Mouse (Mus musculus): ENCODE data around the gene Mfap2. TPM values are rescaled to one million over a fixed set of nuclear protein-coding genes. Genes with fewer than 3 reads are reported as not detected.

Mfap2 gene
- 248 and 255 TPM in 2 replicates for polyA plus RNA-seq (2015; fragmentation: Nextera tagmentation; extraction: Ambion mirVana)

DNA sequence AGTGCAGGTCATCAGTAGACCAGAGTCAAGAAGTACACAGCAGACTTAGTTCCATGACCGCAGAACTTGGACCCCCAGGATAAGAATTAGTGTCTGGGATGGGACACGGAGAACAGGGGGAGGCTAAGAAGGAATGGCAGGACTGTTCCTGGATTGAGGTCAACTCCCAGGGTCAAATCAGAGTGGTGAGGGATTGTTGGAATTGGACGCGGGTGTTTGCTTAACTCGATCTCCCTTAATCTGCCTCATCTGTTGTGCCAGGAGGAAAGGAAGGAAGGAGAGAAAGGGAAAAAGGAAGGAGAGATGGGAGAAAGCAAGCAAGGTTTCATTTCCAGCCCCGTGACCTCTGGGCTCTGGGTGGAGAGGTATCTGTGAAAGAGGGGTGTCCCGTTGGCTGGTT is at the start of gene Mfap2:
Gene Mfap2, plus strand, starts transcription at position 301 of the 400 bp plus-strand sequence.
- Histone ChIP-seq H3K4me3 (peak within 1 kb of the TSS; percentile 74), H3K27ac (replicated peaks) (peak within 1 kb of the TSS; percentile 85), H3K27me3 (no peaks in the 10 kb centered on the region), H3K9me3 (no peaks in the 10 kb centered on the region), H3K36me3 (peaks cover 62% of the 10 kb centered on the region), H3K4me2 (peak within 1 kb of the TSS; percentile 85), H3K4me1 (replicated peaks) (peaks cover 41% of the 10 kb centered on the region), H3K9ac (peak within 1 kb of the TSS; percentile 90)
- ATAC-seq (ENCODE audit: low read depth), result no peak
- 26% methylated on average over 7 of the region's 7 CpGs for WGBS

DNA sequence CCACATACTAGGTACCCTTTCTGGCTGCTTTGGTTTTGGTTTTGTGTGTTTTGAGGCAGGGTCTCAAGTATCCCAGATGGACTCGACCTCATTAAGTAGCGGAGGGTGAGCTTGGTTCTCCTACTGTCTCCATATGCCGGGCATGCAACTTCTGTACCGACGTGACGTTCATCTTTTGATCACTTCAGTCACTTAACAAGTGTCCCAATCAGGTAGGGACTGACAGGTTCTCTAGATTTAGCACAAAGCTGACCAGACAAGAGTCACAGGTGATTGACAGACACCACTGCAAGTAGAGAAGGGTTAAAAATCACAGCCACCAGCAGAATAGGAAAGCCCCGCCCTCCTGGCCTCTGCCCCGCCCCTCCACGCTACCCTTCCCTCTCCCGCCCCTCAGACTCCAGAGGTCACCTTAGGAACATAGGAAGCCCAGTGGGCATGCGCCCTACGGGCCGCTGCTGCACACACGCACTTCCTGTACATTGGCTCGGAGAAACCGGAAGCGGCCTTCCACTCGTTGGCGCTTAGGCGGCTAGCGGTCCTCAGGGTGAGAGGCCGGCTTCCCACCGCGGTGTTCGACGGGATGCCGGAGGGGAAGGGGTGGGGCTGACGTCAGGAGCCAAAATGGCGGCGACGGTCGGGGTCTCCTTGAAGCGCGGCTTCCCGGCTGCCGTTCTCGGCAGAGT is 49.3 kb upstream of the Mfap2 start, which contains the start of gene Sdhb:
Gene Sdhb, plus strand, starts transcription at position 423 of the 686 bp plus-strand sequence.
- Histone ChIP-seq H3K9me3 (no peaks in the 10 kb centered on the region), H3K4me2 (peak within 1 kb of the TSS; percentile 66), H3K9ac (peak within 1 kb of the TSS; percentile 89), H3K36me3 (0 out of 2 replicates have a peak, but pooled peaks cover under 1% of the 10 kb centered on the region), H3K27me3 (peaks cover 5% of the 10 kb centered on the region), H3K4me1 (replicated peaks) (peaks cover 52% of the 10 kb centered on the region), H3K4me3 (peak within 1 kb of the TSS; percentile 94), H3K27ac (replicated peaks) (peak within 1 kb of the TSS; percentile 93)
- WGBS, result 3% methylated on average over 37 of the region's 37 CpGs
- ATAC-seq (ENCODE audit: low read depth), result peak; percentile 94

DNA sequence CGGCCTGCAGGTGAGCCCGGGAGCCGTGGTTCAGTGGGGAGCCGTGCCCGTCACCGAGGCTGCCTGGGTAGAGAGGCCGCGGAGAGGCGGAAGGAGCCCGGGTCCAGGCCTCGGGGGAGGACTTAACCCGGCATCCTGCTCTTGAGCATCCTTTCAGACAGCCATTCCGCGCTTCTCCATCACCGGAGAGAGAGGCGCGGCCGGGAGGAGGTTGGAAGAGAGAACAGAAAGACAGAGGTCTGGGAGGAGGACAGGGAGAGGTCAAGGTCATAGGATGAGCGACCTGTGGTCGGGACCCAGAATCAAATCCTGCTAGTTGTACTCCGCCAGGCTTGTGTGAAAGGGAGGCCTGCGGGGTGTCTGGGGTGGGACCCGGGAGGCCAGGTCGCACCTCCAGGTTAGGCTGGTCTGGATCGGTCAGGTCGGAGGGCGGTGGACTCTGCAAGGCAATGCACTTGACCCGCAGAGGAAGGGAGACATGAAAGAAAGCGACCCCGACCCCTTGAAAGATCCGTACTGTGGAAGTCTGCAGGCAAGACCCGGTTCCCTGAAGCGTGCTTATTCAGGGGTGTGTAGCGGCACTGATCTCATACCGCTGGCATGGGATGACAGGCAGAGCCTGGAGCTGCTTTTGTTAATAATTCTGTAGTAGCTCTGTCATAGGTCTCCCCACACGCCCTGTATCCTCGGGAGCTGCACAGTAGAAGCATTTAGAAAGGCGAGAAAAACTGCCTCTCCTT is 48.6 kb upstream of the Mfap2 start:
- H3K9ac ChIP-seq, result peak overlapping the region; percentile 89
- peak; percentile 38 for ATAC-seq (ENCODE audit: low read depth)
- H3K9me3 ChIP-seq, result no peaks in the 10 kb centered on the region
- H3K4me2 ChIP-seq, result peak overlapping the region; percentile 66
- peaks cover 51% of the 10 kb centered on the region for H3K4me1 ChIP-seq (replicated peaks)
- H3K27ac ChIP-seq (replicated peaks), result peak overlapping the region; percentile 93
- H3K4me3 ChIP-seq, result peak overlapping the region; percentile 94
- H3K36me3 ChIP-seq, result peaks cover 8% of the 10 kb centered on the region
- WGBS, result 1% methylated on average over 36 of the region's 38 CpGs
- H3K27me3 ChIP-seq, result peaks cover 4% of the 10 kb centered on the region

DNA sequence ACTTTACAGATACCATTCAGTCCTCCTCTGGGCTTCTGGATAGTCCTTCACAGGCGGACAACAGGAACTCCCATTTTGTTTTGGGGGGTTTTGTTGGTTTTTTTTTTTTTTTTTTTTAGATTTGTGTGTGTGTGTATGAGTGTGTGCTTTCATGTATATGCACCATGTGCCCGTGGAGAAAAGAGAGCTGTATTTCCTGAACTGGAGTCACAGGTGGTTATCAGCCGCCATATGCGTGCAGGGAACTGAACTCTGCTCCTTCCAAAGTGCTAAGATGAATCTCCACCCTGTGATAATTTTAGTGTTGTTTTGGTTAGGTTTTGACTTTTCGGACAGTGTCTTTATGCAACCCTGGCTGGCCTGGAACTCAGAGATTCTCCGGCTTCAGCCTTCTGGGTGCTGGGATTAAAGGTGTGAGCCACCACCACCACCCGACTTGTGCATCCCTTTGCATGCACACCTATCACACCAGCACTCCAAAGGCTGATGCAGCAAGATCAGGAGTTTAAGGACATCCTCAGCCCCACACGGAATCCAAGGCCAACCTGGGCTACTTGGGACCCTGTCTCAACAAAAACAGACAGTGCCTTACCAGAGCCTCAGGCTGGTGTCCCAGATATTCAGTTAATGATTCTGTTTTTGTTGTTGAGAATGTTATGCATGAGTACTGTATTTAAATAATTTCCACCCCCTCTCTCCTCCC is 47.9 kb upstream of the Mfap2 start:
- peaks cover 44% of the 10 kb centered on the region for H3K4me1 ChIP-seq (replicated peaks)
- H3K27ac ChIP-seq (replicated peaks), result no peak overlapping the region
- no peaks in the 10 kb centered on the region for H3K27me3 ChIP-seq
- H3K4me2 ChIP-seq, result peak overlapping the region; percentile 66
- peak overlapping the region; percentile 89 for H3K9ac ChIP-seq
- H3K4me3 ChIP-seq, result peak overlapping the region; percentile 94
- H3K36me3 ChIP-seq, result peaks cover 15% of the 10 kb centered on the region
- 78% methylated on average over 8 of the region's 8 CpGs for WGBS
- no peaks in the 10 kb centered on the region for H3K9me3 ChIP-seq
- no peak for ATAC-seq (ENCODE audit: low read depth)

DNA sequence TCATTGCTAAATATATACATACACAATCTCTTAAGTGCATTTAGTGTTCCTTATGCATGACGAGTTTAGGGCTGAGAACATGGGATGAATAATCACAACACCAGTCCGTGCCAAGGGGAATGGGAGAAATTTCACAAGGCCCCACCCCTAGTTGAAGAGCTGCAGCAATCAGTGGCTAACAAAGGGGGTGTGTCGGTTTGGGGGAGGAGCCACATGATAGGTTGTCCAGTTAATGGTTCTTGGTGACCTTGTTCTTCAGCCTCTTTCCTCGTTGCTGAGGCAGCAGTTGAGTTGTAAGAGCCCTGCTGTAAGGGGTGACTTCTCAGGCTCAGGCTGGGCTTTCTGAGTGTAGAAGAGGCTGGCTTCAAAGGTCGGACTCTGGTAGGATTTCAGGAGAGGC is 47.3 kb upstream of the Mfap2 start:
- 40% methylated on average over 5 of the region's 5 CpGs for WGBS
- no peak for ATAC-seq (ENCODE audit: low read depth)
- Histone ChIP-seq H3K9ac (peak overlapping the region; percentile 17; the same call in 1 of the 2 replicates), H3K36me3 (peaks cover 21% of the 10 kb centered on the region), H3K27ac (replicated peaks) (no peak overlapping the region), H3K4me3 (peak overlapping the region; percentile 94; the same call in 1 of the 2 replicates), H3K27me3 (no peaks in the 10 kb centered on the region), H3K9me3 (no peaks in the 10 kb centered on the region), H3K4me1 (replicated peaks) (peaks cover 39% of the 10 kb centered on the region), H3K4me2 (peak overlapping the region; percentile 66)

DNA sequence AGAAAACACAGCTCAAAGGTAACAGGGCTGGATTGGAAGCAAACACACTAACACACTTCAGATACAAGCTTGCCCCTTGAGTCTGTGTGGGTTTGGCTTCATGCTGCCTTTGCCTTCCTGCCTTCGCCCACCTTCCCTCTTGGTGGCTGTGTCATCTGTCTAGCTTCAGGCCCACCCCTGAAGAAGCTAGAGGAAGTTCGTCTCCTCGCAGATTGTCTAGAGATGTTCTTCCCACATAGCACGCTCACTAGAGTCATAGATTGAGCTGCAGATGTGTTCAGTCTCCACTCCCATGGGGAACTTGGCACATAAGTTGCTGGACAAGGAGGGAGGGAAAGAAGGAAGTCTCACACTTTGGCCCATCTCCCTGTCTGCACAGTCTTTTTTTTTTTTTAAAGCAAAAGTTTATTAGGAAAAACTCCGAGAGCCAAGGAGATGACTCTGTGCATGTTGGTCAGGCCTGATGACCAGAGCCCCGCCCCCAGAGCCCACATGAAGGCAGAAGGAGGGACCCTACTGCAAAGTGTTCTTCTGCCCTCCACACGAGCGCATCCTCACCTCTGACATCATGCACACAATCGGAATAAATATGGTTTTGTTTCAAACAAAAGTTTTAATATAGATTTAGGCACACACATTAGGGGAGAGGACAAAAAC is 46.1 kb upstream of the Mfap2 start:
- Histone ChIP-seq H3K4me3 (no peak overlapping the region), H3K4me2 (no peak overlapping the region), H3K27ac (replicated peaks) (0 out of 2 replicates have a peak overlapping the region, but pooled peaks have one; percentile 9), H3K4me1 (replicated peaks) (peaks cover 39% of the 10 kb centered on the region), H3K27me3 (no peaks in the 10 kb centered on the region), H3K9me3 (no peaks in the 10 kb centered on the region), H3K36me3 (peaks cover 30% of the 10 kb centered on the region), H3K9ac (no peak overlapping the region)
- WGBS, result 83% methylated on average over 9 of the region's 9 CpGs
- ATAC-seq (ENCODE audit: low read depth), result no peak

DNA sequence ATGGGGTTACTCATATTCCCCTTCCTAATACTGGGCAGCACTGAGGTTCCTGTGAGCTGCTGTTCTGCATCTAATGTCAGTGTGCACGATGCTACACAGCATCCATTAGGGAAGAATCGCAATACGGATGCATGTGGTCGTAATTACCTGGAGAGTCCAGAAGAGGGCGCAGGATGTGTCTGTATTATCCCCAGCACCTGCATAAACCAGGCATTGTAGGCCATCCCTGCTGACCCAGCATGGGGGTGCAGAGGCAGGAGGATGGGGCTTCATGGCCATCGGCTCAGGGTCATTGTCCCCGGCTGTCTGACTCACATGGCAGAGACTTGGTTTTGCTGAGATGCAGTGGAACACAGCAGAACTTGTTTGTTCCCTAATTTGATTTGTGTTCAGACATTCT is 45.6 kb upstream of the Mfap2 start:
- H3K27ac ChIP-seq (replicated peaks), result peak overlapping the region; percentile 9; the same call in 1 of the 2 replicates
- H3K4me1 ChIP-seq (replicated peaks), result peaks cover 39% of the 10 kb centered on the region
- H3K27me3 ChIP-seq, result no peaks in the 10 kb centered on the region
- H3K36me3 ChIP-seq, result peaks cover 36% of the 10 kb centered on the region
- H3K4me2 ChIP-seq, result no peak overlapping the region
- ATAC-seq (ENCODE audit: low read depth), result 0 out of 2 replicates have a peak, but pooled peaks have one; percentile 1
- no peaks in the 10 kb centered on the region for H3K9me3 ChIP-seq
- no peak overlapping the region for H3K4me3 ChIP-seq
- no peak overlapping the region for H3K9ac ChIP-seq
- whole genome bisulfite sequencing, result 10% methylated on average over 7 of the region's 7 CpGs

DNA sequence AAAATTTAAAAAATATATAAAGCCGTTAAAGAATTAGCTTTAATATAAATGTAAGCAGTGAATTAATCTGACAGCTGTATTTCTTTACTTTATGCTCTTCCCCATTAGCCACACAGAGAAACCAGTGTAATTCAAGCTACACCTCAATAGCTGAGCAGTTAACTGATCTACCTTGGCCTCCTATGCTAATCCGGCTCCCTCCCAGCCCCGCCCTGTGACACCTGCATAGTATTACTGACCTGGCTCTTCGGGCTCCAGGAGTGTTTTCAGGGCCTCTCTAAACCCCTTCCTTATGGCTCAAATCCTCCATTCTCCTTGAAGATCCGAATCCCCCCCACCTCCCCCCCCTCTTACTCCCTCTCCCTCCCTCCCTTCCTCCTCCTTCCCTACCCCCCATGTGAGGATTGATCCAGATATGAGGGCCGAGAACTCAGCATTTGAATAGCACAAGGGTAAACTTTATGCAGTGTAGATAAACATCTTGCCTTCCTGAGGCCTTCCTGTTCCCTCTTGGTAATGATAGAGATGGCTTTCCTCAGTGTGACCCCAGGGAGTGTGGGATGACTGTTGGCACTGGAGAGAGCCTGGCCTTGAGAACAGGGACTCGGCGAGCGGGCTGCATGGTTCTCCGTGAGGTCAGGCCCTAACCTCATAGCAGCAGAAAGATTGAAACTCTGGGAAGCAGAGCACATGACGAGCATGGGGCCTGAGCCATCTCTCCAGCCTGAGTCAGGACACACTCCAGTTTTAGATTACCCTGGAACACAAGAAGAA is 42.6 kb upstream of the Mfap2 start:
- H3K9ac ChIP-seq, result no peak overlapping the region
- no peaks in the 10 kb centered on the region for H3K27me3 ChIP-seq
- ATAC-seq (ENCODE audit: low read depth), result no peak
- peaks cover 23% of the 10 kb centered on the region for H3K4me1 ChIP-seq (replicated peaks)
- H3K36me3 ChIP-seq, result peaks cover 65% of the 10 kb centered on the region
- WGBS, result 88% methylated on average over 11 of the region's 11 CpGs
- H3K9me3 ChIP-seq, result no peaks in the 10 kb centered on the region
- no peak overlapping the region for H3K4me3 ChIP-seq
- no peak overlapping the region for H3K27ac ChIP-seq (replicated peaks)
- no peak overlapping the region for H3K4me2 ChIP-seq

DNA sequence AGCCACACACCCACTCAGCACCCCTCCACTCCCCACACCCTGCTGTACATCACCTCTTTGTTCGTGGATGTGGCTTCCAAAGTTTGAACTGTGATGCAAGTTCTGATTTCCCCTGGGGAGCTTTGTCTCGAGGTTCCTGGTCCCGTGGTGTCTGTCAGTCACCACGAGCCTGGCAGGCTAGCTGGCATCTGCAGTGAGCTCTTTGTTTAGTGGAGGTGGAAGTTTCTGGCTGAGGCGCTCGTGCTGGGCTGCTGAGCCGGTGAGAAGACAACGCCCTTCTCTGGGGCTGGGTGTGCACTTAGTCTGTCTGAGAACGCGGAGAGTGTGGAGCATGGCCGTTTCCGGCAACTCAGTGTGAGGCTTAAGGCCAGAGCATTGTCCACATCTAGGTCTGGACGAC is 38.5 kb upstream of the Mfap2 start:
- no peaks in the 10 kb centered on the region for H3K9me3 ChIP-seq
- H3K27me3 ChIP-seq, result no peaks in the 10 kb centered on the region
- H3K9ac ChIP-seq, result no peak overlapping the region
- ATAC-seq (ENCODE audit: low read depth), result no peak
- H3K4me3 ChIP-seq, result no peak overlapping the region
- H3K36me3 ChIP-seq, result peaks cover 98% of the 10 kb centered on the region
- H3K27ac ChIP-seq (replicated peaks), result no peak overlapping the region
- no peaks in the 10 kb centered on the region for H3K4me1 ChIP-seq (replicated peaks)
- 89% methylated on average over 13 of the region's 13 CpGs for WGBS
- no peak overlapping the region for H3K4me2 ChIP-seq

DNA sequence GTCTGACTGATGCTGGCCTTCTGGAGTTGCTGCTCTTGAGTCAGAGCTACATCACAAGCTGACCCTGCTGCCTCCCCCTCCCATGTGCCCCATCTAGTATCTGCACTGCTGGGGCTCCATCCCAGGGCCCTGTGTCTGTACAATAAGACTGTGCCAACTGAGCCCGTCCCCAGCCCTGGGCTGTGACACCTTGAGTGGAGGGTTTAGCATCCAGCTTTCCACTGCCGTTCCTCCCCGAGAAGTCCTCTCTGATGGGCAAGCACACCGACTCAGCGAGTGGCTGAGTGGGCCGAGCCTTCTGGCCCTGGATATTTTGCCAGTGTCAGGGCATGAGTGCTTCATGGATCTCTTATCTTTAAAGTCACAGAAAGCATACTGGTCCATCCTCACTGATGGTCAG is 35.8 kb upstream of the Mfap2 start:
- Histone ChIP-seq H3K9ac (no peak overlapping the region), H3K36me3 (peaks cover 100% of the 10 kb centered on the region), H3K4me1 (replicated peaks) (no peaks in the 10 kb centered on the region), H3K27me3 (no peaks in the 10 kb centered on the region), H3K27ac (replicated peaks) (no peak overlapping the region), H3K4me2 (no peak overlapping the region), H3K9me3 (no peaks in the 10 kb centered on the region), H3K4me3 (no peak overlapping the region)
- ATAC-seq (ENCODE audit: low read depth), result no peak
- WGBS, result 95% methylated on average over 6 of the region's 6 CpGs

DNA sequence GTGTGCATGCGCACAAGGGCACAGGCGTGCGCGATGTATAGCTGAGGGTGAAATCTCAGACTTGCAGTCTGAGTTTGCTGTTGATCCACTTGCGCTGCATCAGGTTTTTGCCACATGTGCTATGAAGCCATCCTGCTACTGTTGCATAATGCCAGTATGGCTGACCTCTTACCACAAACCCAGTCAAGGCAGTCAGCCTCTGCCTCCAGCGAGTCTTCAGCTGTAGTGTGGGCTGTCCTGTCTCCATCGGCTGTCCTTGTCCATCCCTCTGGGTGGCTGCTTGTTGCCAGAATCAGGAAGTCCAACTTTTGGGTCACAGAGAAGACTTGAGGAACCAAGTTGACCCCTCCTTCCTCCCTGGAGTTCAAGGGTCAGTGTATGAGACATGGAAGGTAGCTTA is 34.9 kb upstream of the Mfap2 start:
- H3K9ac ChIP-seq, result no peak overlapping the region
- WGBS, result 96% methylated on average over 7 of the region's 7 CpGs
- no peak overlapping the region for H3K27ac ChIP-seq (replicated peaks)
- H3K36me3 ChIP-seq, result peaks cover 100% of the 10 kb centered on the region
- ATAC-seq (ENCODE audit: low read depth), result no peak
- H3K4me3 ChIP-seq, result no peak overlapping the region
- no peaks in the 10 kb centered on the region for H3K27me3 ChIP-seq
- no peaks in the 10 kb centered on the region for H3K9me3 ChIP-seq
- H3K4me2 ChIP-seq, result no peak overlapping the region
- H3K4me1 ChIP-seq (replicated peaks), result no peaks in the 10 kb centered on the region
